Mouse (Mus musculus): Measurements from ENCODE around the gene Zfp184. TPM values are rescaled to one million over a fixed set of nuclear protein-coding genes. Genes with fewer than 3 reads are reported as not detected.
A peak's percentile ranks its signal among the peaks of the same experiment; 100 is the strongest.

Gene Zfp184
- polyA plus RNA-seq, 1 experiment from 2014 or later: 0.89 TPM

DNA sequence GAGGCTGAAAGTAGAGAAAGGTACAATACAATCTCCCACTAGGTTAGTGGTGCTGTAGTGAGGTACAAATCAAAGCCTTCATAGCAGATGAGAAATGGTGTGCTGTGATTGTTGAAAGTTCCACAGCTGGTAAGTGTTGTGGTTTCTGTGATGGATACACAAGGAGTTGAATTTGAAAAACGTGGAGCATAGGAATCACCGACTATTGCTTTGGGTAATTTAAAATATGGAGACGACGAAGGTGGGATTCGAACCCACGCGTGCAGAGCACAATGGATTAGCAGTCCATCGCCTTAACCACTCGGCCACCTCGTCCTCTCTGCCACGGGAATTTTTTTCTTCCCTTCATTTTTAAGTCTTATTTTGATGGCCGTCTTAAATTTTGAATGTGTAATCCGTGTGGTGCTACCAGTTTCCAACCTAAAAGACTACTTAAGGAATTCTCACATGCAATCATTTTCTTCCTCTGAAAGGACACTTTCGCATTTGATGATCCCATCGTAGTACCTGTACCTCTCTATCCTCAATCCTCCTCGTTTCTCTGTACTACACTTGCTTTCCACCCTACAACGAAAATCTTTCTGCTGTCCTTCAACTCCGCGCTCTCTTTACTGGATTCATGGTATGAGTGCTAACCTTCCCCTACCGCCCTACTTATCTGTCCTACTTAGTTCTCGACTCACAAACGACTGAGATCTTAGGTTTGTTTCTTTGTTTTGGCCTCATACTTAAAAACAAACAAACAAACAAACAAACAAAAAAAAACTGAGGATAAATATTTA lies 49.3 kb downstream of the Zfp184 start:
- Histone ChIP-seq H3K9ac (no peak overlapping the region), H3K4me1 (replicated peaks) (peaks cover 26% of the 10 kb centered on the region), H3K4me3 (replicated peaks) (peak overlapping the region; percentile 35), H3K4me2 (peak overlapping the region; percentile 55), H3K9me3 (replicated peaks) (no peaks in the 10 kb centered on the region), H3K27me3 (peaks cover 55% of the 10 kb centered on the region), H3K36me3 (no peaks in the 10 kb centered on the region), H3K27ac (no peak overlapping the region)
- peak; percentile 80 for ATAC-seq (ENCODE audit: low read depth)
- under 1% methylated on average over 22 of the region's 22 CpGs for WGBS (ENCODE audit: insufficient replicate concordance)
- DNase-seq: peak; percentile 67

DNA sequence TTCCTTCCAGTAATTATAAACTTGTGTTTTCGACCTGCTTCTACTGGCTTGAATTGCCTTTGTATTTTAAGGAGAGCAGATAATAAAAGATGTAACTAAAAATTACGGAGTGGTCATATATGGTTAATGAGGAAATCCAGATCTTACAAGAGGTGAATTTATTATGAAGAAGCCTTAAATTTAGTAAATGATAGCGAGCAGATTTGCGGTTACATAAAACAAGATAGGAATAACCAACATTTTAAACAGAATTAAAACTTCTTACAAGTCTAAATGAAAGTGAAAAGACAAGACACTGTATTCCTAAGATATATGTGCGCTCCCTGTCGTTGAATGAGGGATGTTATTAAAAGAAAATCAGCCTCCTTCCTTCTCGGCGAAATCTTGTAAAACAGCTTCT lies 50.0 kb downstream of the Zfp184 start:
- H3K9ac ChIP-seq: peak overlapping the region; percentile 56
- ATAC-seq (ENCODE audit: low read depth): no peak

DNA sequence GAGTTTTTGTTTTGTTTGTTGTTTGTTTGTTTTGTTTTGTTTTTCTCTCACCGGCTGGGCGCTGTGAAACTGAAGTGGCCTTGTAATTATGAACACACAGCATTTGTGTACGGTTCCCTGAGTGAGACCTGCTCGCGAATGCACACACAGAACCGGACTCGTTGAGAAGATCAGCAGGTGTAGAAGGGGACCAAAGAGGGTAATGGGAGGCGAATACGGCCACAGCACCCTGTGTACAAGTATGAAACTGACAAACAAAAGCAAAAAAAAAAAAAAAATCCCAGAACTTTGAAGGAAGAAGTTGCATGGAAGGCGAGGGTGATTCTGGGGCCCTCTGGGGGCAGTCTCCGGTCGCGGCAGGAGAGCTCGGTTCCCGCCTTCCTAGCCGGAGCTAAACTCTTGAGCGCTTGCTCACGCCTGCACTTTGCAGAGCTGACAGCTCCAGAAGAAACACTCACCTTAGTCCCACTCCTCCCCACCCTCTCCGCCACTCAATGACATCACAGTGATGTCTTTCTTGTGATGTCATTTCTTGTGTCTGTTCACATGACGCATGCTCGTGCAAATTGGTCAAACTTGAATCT lies 50.5 kb downstream of the Zfp184 start:
- Histone ChIP-seq H3K27me3 (peaks cover 67% of the 10 kb centered on the region), H3K36me3 (no peaks in the 10 kb centered on the region), H3K4me3 (replicated peaks) (peak overlapping the region; percentile 58), H3K27ac (no peak overlapping the region), H3K4me1 (replicated peaks) (peaks cover 26% of the 10 kb centered on the region), H3K4me2 (peak overlapping the region; percentile 76), H3K9me3 (replicated peaks) (no peaks in the 10 kb centered on the region), H3K9ac (peak overlapping the region; percentile 56)
- DNase-seq (no peak), ATAC-seq (ENCODE audit: low read depth) (peak; percentile 52)
- WGBS (ENCODE audit: insufficient replicate concordance): under 1% methylated on average over 21 of the region's 21 CpGs

More for the DNA sequence above, 50.0 kb downstream of the Zfp184 start:
- WGBS (ENCODE audit: insufficient replicate concordance): 4% methylated on average over 8 of the region's 8 CpGs
- Histone ChIP-seq H3K4me1 (replicated peaks) (peaks cover 26% of the 10 kb centered on the region), H3K4me2 (peak overlapping the region; percentile 76), H3K36me3 (no peaks in the 10 kb centered on the region), H3K27me3 (peaks cover 62% of the 10 kb centered on the region), H3K9me3 (replicated peaks) (no peaks in the 10 kb centered on the region), H3K4me3 (replicated peaks) (peak overlapping the region; percentile 58), H3K27ac (no peak overlapping the region)
- no peak for DNase-seq

DNA sequence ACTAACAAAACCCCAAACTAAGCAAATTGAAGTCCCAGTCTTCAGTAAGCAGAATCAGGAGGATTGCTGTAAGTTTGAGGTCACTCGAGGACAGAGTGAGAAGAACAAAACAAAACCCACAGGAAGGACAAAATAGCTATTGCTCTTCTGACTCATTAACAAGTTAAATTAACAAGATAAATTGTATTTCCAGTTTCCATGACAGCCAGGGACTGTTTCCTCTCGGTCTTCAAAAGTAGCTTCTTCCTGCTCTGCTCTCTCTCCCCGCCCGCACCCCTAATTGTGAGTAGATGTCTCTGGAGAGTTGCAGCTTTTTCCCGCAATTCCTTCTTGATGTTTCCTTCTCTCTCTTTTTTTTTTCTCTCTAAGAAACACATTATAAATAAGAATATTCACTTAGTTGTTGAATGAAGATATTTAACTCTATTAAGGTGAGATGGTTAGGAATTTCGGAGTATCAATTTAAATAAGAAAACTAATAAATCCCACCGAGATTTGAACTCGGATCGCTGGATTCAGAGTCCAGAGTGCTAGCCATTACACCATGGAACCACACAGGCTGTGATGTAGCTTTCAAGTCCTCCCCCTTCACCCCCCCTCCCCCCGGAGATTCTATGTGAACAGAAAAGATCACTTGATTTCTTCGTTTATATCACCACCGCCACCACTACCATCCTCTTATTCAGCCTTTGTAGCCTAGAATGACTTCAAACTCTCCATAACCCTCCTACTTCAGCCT lies 51.4 kb downstream of the Zfp184 start:
- 1% methylated on average over 12 of the region's 12 CpGs for WGBS (ENCODE audit: insufficient replicate concordance)
- Histone ChIP-seq H3K9ac (peak overlapping the region; percentile 56; the same call in 1 of the 2 replicates), H3K27me3 (peaks cover 76% of the 10 kb centered on the region), H3K4me1 (replicated peaks) (peaks cover 27% of the 10 kb centered on the region), H3K4me2 (peak overlapping the region; percentile 76), H3K36me3 (no peaks in the 10 kb centered on the region), H3K9me3 (replicated peaks) (no peaks in the 10 kb centered on the region), H3K4me3 (replicated peaks) (peak overlapping the region; percentile 58), H3K27ac (no peak overlapping the region)
- DNase-seq (no peak), ATAC-seq (ENCODE audit: low read depth) (no peak)

DNA sequence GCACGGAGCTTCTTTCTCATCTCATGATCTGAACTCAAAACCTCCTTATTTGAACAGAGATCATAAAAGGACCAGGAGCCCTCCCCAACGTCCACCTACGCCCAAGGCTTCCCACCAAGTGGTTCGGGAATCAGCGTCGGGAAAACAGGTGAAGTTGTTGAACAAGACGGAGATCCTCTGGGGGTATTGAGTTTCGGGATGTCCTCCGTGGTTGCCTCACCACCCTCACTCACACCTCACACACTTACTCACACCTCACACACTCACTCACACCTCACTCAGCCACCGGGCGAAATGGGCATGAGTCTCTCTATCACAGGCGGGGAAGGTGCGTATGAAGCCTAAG lies 51.9 kb downstream of the Zfp184 start:
- Histone ChIP-seq H3K27ac (no peak overlapping the region), H3K9ac (peak overlapping the region; percentile 44; the same call in 1 of the 2 replicates), H3K4me1 (replicated peaks) (peaks cover 33% of the 10 kb centered on the region), H3K27me3 (peaks cover 81% of the 10 kb centered on the region), H3K36me3 (no peaks in the 10 kb centered on the region), H3K4me3 (replicated peaks) (peak overlapping the region; percentile 58), H3K9me3 (replicated peaks) (no peaks in the 10 kb centered on the region), H3K4me2 (peak overlapping the region; percentile 76)
- DNase-seq (no peak), ATAC-seq (ENCODE audit: low read depth) (no peak)
- under 1% methylated on average over 13 of the region's 13 CpGs for WGBS (ENCODE audit: insufficient replicate concordance)

DNA sequence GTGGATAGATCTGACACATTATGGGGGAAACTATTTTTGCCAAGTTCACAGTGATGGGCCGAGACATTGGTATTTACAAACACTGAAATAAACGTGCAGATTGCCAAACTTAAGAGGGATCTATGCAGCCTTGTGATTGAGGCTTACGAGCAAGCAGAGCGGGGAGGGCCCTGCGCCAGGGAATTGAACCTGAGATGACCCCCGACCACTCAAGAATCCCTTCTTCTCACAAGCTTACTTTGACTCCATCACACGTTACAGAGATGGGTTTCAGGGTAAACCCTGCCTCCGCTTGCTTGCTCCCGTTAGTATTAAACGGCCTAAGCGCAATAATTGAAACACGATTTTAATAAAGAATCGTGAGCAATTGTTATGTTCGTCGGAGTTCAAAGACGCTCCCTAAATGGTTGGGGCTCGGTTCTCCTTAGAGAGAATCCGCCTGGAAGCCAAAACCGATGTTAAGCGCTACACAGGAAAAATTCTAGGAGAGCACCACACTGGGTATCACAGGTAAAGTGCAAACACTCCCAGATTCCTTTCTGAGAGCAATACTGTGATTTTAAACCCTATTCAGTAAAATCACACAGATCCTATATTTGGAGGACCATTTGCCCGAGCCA lies 52.4 kb downstream of the Zfp184 start:
- DNase-seq: no peak

DNA sequence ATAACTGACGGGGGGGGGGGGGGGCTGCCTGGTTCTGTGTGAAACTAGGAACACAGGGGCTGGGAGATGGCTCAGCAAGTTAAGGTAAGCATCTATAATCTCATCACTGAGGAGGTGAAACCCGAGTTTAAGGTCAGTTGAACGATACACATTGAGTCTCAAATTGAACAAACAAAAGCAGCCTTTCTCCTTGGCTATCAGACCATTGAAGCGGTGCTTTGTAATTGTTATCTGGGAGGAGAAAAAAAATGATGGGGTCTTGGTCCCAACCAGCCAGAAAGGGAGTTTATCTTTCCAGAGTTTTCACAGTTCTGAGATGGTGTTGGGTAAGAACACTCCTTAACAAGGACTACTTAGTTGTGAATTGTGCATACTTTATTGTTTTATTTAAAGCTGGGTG lies 52.9 kb downstream of the Zfp184 start:
- H3K27me3 ChIP-seq: peaks cover 89% of the 10 kb centered on the region
- 16% methylated on average over 4 of the region's 4 CpGs for WGBS (ENCODE audit: insufficient replicate concordance)
- no peak for DNase-seq
- H3K4me2 ChIP-seq: peak overlapping the region; percentile 76
- H3K4me1 ChIP-seq (replicated peaks): peaks cover 38% of the 10 kb centered on the region
- no peaks in the 10 kb centered on the region for H3K9me3 ChIP-seq (replicated peaks)
- no peak for ATAC-seq (ENCODE audit: low read depth)
- H3K4me3 ChIP-seq (replicated peaks): peak overlapping the region; percentile 58; the same call in 1 of the 2 replicates
- H3K36me3 ChIP-seq: no peaks in the 10 kb centered on the region
- H3K9ac ChIP-seq: no peak overlapping the region
- H3K27ac ChIP-seq: no peak overlapping the region

More for the DNA sequence above, 52.4 kb downstream of the Zfp184 start:
- H3K4me3 ChIP-seq (replicated peaks): peak overlapping the region; percentile 58
- WGBS (ENCODE audit: insufficient replicate concordance): 3% methylated on average over 21 of the region's 21 CpGs
- H3K27ac ChIP-seq: no peak overlapping the region
- H3K36me3 ChIP-seq: no peaks in the 10 kb centered on the region
- peak overlapping the region; percentile 44; the same call in 1 of the 2 replicates for H3K9ac ChIP-seq
- H3K9me3 ChIP-seq (replicated peaks): no peaks in the 10 kb centered on the region
- ATAC-seq (ENCODE audit: low read depth): no peak
- peak overlapping the region; percentile 76 for H3K4me2 ChIP-seq
- peaks cover 86% of the 10 kb centered on the region for H3K27me3 ChIP-seq
- peaks cover 38% of the 10 kb centered on the region for H3K4me1 ChIP-seq (replicated peaks)

DNA sequence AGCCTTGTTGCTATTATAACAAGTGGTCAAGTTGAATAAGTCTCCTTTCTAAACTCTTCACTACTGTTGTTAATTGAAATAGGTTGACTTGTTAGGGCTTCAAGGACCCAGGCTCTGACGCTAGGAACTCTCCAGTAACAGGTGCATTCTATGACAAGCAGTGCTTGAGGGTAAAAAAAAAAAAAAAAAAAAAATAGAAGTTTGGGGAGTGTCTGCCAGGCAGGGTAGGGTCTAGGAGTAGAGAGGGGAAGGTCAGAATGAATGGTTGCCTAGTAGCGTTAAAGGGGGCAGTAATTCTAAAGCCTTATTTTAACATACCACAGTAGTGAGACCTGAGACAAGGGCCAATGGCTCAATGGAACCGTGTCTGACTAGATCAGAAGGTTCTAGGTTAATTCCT lies 53.5 kb downstream of the Zfp184 start:
- Histone ChIP-seq H3K27me3 (peaks cover 92% of the 10 kb centered on the region), H3K9me3 (replicated peaks) (no peaks in the 10 kb centered on the region), H3K4me2 (no peak overlapping the region), H3K9ac (no peak overlapping the region), H3K4me3 (replicated peaks) (no peak overlapping the region), H3K36me3 (no peaks in the 10 kb centered on the region), H3K27ac (no peak overlapping the region), H3K4me1 (replicated peaks) (peaks cover 38% of the 10 kb centered on the region)
- WGBS (ENCODE audit: insufficient replicate concordance): 24% methylated on average over 3 of the region's 3 CpGs
- ATAC-seq (ENCODE audit: low read depth) (no peak), DNase-seq (no peak)

DNA sequence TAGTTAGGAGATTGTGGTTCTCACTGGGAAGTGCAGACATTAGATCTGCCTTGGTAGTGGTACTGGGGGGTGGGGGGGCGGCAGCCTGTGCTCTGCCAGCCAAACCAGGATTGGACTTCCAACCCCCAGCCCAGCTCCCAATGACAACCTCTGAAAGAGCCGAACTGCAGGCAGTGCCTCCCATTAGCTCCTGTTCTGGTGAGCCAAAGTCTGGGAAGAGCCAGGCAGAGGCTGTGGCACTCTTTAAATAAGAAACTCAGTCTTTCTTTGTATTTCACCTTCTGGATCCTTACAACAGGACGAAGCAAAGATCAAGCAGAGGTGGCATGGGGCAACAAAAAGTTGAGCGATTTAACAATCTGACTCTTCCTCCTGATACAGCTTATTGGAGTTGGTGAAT lies 54.3 kb downstream of the Zfp184 start:
- ATAC-seq (ENCODE audit: low read depth) (no peak), DNase-seq (no peak)
- Histone ChIP-seq H3K27ac (no peak overlapping the region), H3K9me3 (replicated peaks) (no peaks in the 10 kb centered on the region), H3K27me3 (peaks cover 96% of the 10 kb centered on the region), H3K4me3 (replicated peaks) (no peak overlapping the region), H3K9ac (no peak overlapping the region), H3K36me3 (no peaks in the 10 kb centered on the region), H3K4me2 (no peak overlapping the region), H3K4me1 (replicated peaks) (peaks cover 38% of the 10 kb centered on the region)
- WGBS (ENCODE audit: insufficient replicate concordance): 47% methylated on average over 4 of the region's 4 CpGs

DNA sequence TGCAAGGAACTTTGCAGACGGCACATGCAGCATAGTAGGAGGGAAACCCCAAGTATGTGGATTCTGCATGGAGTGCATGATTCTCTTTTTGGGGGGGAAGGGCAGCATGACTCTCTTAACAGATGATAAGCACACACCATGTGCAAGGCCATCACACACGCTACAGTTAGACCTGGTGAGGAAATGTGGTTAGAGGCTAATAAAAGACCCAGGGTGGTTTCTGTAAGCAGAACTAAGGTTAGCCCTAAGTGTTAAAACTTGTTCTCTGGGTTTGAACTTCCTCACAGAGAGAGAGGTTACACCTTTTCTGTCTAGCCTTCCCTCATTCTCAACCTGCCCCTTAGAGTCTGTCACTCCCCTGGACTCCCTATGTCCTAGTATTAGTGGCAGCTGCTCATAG lies 56.5 kb downstream of the Zfp184 start:
- ATAC-seq (ENCODE audit: low read depth) (no peak), DNase-seq (no peak)
- Histone ChIP-seq H3K4me2 (peak overlapping the region; percentile 33; the same call in 1 of the 2 replicates), H3K27me3 (peaks cover 100% of the 10 kb centered on the region), H3K9me3 (replicated peaks) (no peaks in the 10 kb centered on the region), H3K27ac (0 out of 2 replicates have a peak overlapping the region, but pooled peaks have one; percentile 47), H3K4me3 (replicated peaks) (no peak overlapping the region), H3K4me1 (replicated peaks) (peaks cover 34% of the 10 kb centered on the region), H3K9ac (no peak overlapping the region), H3K36me3 (no peaks in the 10 kb centered on the region)
- WGBS (ENCODE audit: insufficient replicate concordance): 33% methylated on average over 2 of the region's 2 CpGs

DNA sequence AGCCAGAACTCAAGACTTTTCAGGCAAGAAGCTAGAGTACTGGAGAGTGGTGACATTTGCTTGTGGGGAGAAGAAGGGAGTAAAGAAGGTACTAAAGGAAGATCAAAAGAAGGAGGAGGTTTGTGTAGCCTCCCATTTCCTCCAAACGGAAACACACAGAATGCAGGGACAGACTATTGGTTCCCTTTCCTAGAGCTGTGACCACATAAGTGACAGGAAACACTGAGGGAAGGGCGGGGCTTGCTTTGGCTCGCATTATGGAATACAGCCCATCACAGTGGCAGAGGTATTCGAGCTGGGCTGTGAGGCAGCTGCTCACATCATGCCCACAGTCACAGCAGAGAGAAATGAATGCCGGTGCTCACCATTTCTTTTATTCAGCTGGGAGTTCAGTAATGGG lies 56.9 kb downstream of the Zfp184 start:
- Histone ChIP-seq H3K36me3 (no peaks in the 10 kb centered on the region), H3K4me3 (replicated peaks) (no peak overlapping the region), H3K9me3 (replicated peaks) (no peaks in the 10 kb centered on the region), H3K27me3 (peaks cover 100% of the 10 kb centered on the region), H3K4me1 (replicated peaks) (peaks cover 37% of the 10 kb centered on the region), H3K9ac (no peak overlapping the region), H3K4me2 (peak overlapping the region; percentile 33; the same call in 1 of the 2 replicates), H3K27ac (0 out of 2 replicates have a peak overlapping the region, but pooled peaks have one; percentile 47)
- 4% methylated on average over 5 of the region's 5 CpGs for WGBS (ENCODE audit: insufficient replicate concordance)
- ATAC-seq (ENCODE audit: low read depth): no peak
- DNase-seq: no peak

Data from liver, embryonic 13.5 days (tissue).